Mouse (Mus musculus): ENCODE data around the gene Astl. TPM values are rescaled to one million over a fixed set of nuclear protein-coding genes. Genes with fewer than 3 reads are reported as not detected.

Astl gene
- not detected in 2 replicates for polyA plus RNA-seq (2012; rRNA removed)

GRCm38 (mm10) chr2:127338416-127338815 lies at the start of gene Astl:
Astl (plus strand) TSS chr2:127338639.

GRCm38 (mm10) chr2:127335767-127336496 lies 2.5 kb upstream of the Astl start, which contains the start of gene Dusp2:
Dusp2 (plus strand) TSS chr2:127336159.

GRCm38 (mm10) chr2:127362459-127363281 lies 24.2 kb downstream of the Astl start, which contains the start of gene Adra2b:
Adra2b (plus strand) TSS chr2:127363208.

Other genes with a start within 250 kb of the Astl start
- gene Ncaph, start 204.7 kb upstream of the Astl start, polyA plus RNA-seq (2012; rRNA removed): 32.8 and 42.3 TPM in 2 replicates
- 5.9 and 6.1 TPM in 2 replicates for gene Itpripl1, start 195.2 kb upstream of the Astl start, polyA plus RNA-seq (2012; rRNA removed)
- gene 1810024B03Rik, start 130.4 kb upstream of the Astl start, polyA plus RNA-seq (2012; rRNA removed): 2.2 and 2.4 TPM in 2 replicates
- gene Snrnp200, start 130.3 kb upstream of the Astl start, polyA plus RNA-seq (2012; rRNA removed): 80.7 and 83.4 TPM in 2 replicates
- 72.2 and 75.8 TPM in 2 replicates for gene Ciao1, start 90.8 kb upstream of the Astl start, polyA plus RNA-seq (2012; rRNA removed)
- 42.7 and 43.3 TPM in 2 replicates for gene Tmem127, start 90.7 kb upstream of the Astl start, polyA plus RNA-seq (2012; rRNA removed)
- gene Stard7, start 68.4 kb upstream of the Astl start, polyA plus RNA-seq (2012; rRNA removed): 80.2 and 84.7 TPM in 2 replicates
- 6.6 and 7.5 TPM in 2 replicates for gene Dusp2, start 2.5 kb upstream of the Astl start, polyA plus RNA-seq (2012; rRNA removed)
- gene Adra2b, start 24.6 kb downstream of the Astl start, polyA plus RNA-seq (2012; rRNA removed): 0.18 and 0.20 TPM in 2 replicates
- 0.06 and 0.30 TPM in 2 replicates for gene Gpat2, start 86.6 kb downstream of the Astl start, polyA plus RNA-seq (2012; rRNA removed)
- gene Fahd2a, start 105.9 kb downstream of the Astl start, polyA plus RNA-seq (2012; rRNA removed): 28.9 and 31.4 TPM in 2 replicates
- 12.7 and 14.6 TPM in 2 replicates for gene Kcnip3, start 183.5 kb downstream of the Astl start, polyA plus RNA-seq (2012; rRNA removed)
- gene Prom2, start 202.8 kb downstream of the Astl start, polyA plus RNA-seq (2012; rRNA removed): 0.05 and 0.79 TPM in 2 replicates
- gene Zfp661, start 248.5 kb downstream of the Astl start, polyA plus RNA-seq (2012; rRNA removed): 9.4 and 10.4 TPM in 2 replicates
- gene Mrps5, start 248.6 kb downstream of the Astl start, polyA plus RNA-seq (2012; rRNA removed): 143 and 146 TPM in 2 replicates

Data from central nervous system, embryonic 14 days (tissue).